Mouse (Mus musculus): ENCODE measurements at regions not wholly inside any gene's neighbourhood (a gene's known extent, or its start where the extent isn't known, plus 50 kb on each side); places are given as distances from the start of the nearest gene placed in this dataset.

- no peak for DNase-seq
These were observed 195.7 kb upstream of the Hhip start for GRCm38 (mm10) chr8:80253541-80253940.

DNA sequence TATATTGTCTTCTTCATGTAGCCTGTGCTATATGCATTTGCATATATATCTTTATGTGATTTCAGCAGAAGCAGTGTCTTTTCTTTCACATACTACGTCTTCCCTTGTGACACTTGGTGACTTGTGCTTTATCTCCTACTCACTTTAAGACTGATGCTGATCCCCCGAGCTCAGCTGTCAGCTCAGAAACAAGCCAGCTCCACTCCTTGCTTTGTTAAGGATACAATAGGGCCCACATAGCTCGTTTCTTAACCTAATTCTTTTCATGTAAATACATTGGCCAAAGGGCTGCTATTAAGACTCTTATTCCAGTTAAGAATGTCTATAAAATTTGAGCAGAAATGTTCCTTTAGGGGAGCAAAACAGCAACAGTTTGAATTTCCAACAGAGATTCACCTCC is 193.8 kb upstream of the Hhip start:
- DNase-seq: no peak

DNA sequence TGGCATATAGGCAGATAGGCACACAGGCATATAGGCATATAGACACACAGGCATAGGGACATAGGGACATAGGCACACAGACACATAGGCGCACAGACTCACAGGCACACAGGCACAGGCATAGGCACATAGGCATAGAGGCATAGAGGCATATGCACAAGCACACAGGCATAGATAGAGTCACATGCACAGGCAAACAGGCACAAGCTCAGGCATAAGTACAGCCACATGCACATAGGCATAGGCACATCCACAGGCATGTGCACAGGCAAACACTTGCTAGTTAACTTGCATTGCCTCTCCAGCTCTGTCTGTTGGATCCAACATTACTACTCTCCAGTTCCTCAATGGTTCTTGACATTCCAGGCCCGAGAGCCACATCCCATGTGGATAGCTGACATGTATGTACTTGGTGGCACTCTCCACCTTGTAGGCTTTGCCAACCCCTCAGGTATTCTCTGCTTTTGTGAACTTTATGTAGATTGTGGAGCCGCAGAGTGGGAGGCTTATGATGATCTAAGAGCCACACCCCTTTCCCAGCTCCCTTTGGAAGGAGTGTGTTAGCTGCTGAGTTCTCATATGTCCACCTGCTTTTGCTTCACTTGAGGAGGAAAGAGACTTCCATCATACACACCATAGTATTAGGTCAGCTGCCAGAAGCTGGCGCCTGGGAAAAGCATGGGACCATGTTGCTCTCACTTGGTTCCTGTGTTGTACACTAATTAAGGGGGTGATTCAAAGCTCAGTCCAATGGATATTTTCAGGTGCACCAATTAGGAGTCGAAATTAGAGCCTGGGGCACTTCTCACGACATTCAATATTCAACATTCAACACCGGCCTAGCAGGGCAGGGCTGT is 192.7 kb upstream of the Hhip start:
- DNase-seq: no peak

GRCm38 (mm10) chr8:80249762-80250161 is 192.0 kb upstream of the Hhip start:
- no peak for DNase-seq

DNA sequence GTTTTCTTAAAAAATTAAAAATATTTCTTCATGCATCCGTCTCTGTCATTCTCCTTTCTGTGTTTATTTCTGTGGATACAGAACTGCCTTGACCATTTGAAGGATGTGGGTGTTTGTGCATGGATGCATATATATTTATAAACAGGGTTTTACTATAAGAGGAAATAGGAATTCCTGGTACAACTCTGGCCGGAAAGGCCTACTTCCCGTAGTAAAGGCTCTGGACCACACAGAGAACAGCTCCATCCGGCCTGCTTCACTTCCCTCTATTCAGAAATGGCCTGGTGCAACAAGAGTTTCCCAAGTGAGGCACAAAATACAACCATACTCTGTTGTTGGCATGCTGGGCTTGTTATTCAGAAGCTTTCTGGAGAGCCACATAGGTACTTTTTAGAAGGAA is 182.1 kb upstream of the Hhip start:
- DNase-seq: no peak

DNA sequence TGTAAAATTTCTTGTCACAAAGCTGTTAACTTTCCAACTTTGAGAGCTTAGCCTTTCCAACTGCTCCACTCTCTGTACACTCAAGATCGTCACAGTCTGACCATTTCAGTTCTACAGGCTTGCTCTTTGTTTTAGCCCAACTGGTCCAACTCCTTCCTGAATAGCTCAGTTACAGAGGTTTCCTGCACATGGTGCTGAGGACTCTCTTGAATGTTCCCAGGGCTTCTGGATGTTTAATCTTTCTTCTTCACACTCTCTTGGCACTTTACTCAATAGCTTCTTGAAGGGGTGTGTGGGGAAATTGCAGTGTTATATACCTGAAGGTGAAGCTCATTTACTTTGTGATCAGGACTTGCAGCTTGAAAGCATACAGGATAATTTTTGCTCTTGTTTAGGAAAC is 152.6 kb upstream of the Hhip start:
- no peak for DNase-seq

- DNase-seq: no peak
These were observed 147.2 kb upstream of the Hhip start for GRCm38 (mm10) chr8:80204678-80205654.

GRCm38 (mm10) chr8:80203769-80204677 is 146.2 kb upstream of the Hhip start:
- no peak for DNase-seq

GRCm38 (mm10) chr8:80197680-80198079 is 139.9 kb upstream of the Hhip start:
- DNase-seq: no peak

- peak; percentile 32 to 36 for DNase-seq
These were observed 132.7 kb upstream of the Hhip start for GRCm38 (mm10) chr8:80190510-80190908.

DNA sequence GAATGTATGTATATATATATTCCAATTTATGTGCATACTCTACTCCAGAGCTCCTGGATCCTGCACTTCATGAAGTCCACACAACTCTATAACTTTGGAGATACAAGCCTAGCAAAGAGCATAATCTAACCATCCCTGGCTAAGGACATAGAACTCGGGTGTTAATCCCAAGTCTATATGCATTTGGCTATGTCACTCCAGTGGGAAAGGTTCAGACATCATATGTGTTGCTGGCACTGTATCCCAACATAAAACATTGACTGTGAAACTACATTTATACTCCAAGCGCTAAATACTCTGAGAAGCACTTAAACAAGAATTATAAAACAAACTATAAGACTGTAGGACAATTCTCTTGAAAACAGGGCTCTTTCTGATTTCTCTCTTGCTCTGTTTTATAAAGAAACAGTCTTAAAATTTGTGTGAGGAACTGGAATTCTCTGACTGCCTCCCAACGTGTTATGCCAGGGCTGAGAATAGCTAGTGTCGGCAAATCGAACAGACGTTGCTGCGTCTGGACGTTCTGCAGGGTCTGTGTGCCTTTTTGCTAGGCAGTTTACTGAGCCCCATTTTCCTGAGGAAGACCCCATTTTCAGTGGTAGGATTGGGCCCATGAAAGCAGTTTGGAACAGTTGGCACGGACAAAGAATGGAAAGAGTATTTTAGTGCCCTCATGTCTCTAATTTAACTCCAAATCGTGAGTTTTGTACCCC is 132.1 kb upstream of the Hhip start:
- no peak for DNase-seq

- DNase-seq: no peak
These were observed 127.5 kb upstream of the Hhip start for GRCm38 (mm10) chr8:80185286-80185685.

DNA sequence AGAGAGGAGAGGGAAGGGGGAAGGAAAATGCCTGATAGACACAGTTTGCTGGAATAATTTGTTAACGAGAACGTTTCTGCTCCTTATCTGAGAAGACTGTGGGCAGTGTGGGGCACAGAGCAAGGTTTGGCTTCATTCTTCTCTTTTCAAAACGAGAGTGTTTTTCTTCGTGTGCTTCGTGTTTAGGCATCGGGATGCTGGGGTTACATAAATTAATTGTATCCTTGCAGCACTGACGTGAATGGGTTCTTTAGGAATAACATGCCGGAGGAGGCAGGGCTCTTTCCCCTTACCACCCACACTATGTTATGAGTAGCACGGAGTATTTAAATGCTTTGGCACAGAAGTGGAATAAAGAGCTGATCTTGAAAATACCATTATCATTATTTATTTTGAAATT is 110.9 kb upstream of the Hhip start:
- no peak for DNase-seq

DNA sequence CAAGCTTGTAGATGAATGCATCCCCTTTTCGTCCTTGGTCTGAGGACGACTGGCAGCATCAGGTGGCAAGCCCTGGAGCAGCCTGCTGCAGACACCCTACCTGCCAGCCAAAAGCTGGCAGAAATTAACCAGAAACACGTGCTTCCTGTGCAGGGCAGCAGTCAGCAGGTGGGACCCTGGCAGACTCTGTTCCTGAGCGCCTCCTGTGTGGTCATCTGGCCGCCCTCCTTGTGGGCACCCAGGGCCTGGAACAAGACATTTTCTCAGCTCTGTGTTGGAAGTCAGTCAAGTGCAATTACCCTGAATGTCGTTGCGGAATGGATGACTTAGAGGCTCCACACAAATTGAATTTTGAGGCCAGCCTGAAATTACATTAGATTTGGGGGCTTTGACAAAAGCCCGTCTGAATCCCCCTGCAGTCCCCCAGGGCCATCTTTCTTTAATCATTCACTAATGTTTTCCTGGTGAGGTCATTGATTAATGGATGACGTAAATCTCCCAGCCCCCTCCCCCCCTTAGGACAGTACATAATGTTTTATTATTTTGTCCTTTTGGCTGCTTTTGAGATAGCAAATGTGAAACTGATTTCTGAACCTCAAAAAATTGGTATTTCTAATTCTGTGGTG is 91.8 kb upstream of the Hhip start:
- DNase-seq: peak; percentile 82 to 87

DNA sequence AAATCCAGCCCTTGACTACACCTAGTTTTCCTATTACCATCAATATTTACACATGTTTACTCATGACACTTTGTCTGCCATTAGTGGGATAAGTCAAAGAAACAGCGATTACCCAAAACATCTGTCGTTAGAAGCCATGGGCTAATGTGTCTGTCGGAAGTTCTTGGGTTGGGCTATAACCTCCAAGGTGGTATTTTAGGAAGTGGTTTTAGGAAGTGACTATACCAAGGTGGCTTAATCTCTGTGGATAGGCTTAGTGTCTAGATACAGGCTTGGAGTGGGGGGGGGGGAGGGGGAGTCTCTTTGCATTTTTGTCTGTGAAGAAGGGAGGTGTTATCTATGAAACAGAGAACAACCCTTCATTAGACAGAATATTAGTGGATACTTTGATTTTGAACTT is 90.1 kb upstream of the Hhip start:
- no peak for DNase-seq

DNA sequence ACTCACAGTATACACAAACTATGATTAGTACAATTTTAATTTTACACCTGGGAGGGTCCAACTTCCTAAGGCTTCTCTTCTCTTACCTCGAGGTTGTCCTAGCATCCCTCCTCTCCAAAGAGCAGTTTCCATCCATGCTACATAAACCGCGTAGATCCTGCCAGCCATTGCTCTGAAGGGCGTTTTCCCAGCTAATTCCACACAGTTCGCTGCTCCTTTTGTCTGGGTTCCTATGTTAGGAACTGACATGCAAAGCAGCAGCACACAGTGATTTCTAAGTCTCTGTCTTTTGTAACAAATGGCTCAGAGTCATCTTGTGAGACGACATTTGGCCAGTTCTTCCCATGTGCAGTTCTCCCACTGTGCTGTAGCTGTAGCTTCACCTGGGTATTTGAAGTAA is 80.7 kb upstream of the Hhip start:
- no peak for DNase-seq

GRCm38 (mm10) chr8:80120378-80120965 is 62.7 kb upstream of the Hhip start:
- no peak for DNase-seq

- DNase-seq: no peak
These were observed 59.5 kb upstream of the Hhip start for GRCm38 (mm10) chr8:80117328-80117727.
